ENCODE assay signal across 9 mouse cellular contexts in the genomic region with DNA sequence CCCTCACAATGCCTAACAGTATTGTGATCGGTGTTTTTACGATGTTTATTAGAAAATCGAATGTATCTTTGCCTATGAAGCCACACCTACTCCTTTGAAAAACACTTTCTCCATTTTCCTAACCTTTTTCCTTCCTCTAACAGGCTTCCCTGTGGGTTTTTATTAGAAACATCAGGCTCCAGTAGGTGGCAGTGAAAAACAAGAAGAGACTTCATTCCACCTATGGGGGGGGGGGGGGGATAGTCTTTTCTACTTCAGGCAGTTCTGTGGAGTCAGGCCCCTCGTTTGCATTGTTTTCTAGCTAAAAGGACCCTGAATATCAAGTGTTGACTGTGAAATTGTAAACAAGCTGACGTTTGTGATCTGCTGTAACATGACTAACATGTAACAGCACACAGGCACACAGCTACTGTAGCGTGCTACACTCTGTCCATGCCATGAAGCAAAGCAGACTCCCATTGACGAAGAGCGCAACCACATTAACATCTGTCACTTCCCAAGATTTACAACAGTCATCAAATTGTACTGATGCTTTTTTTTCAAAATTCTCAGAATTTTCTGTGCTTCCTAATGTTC. TPM values are rescaled to one million over a fixed set of nuclear protein-coding genes. Genes with fewer than 3 reads are reported as not detected.
DNase-seq lines count a peak whose midpoint lies in the region.
"Had no signal": no experiment of that assay in that cellular context is flagged by ENCODE, and none has a peak within 500 bp of the region (broad histone marks: within the 10 kb centered on the region; RNA-seq: fewer than 3 reads in every experiment).

No protein-coding gene starts in this region.

- intact Hi-C loops in left cerebral cortex, postnatal 36 days (cut with DNase I): loop anchor here (2.0 to 10.0 kb wide), 3 partner anchors 141 to 308 kb away; no protein-coding TSS in a partner anchor

- peak; percentile 20 for DNase-seq in adrenal gland, postnatal 14 days
- no peak for DNase-seq in adrenal gland, postnatal 25 days
- peak; percentile 21 for DNase-seq in lung, postnatal 10 days
- no peak for DNase-seq in lung, adult 18-20 months
- DNase-seq in kidney, postnatal 10 days: peak; percentile 12
- DNase-seq in yolk sac, embryonic 10.5 days (ENCODE audit: low spot score): peak; percentile 12
- DNase-seq in left cerebral cortex, postnatal 36 days (ENCODE audit: low spot score in 2 of 2): no peak
- no peak for DNase-seq in spleen, postnatal 14 days (ENCODE audit: low spot score in 2 of 2)
- DNase-seq: cerebellum, postnatal 36 days had no signal

RNA-seq across cellular contexts. Expression of gene Dnajc10, which starts 41.5 kb away (rescaled TPM):
- 43.0 and 48.3 TPM in 2 replicates for total RNA-seq in adrenal gland, postnatal 14 days (2021)
- 45.6 and 55.0 TPM in 2 replicates for total RNA-seq in adrenal gland, postnatal 25 days (2021)
- total RNA-seq in left cerebral cortex, postnatal 36 days (2021): 10 to 100 TPM; 63.1 to 70.8 TPM

Comparison
In these comparisons a context has a peak if more than half of its experiments do, and no peak if none do; other contexts are left out.
1. DNase-seq: peak in adrenal gland, postnatal 14 days (single experiment), lung, postnatal 10 days (single experiment), kidney, postnatal 10 days (single experiment) and yolk sac, embryonic 10.5 days (single experiment); none in adrenal gland, postnatal 25 days (single experiment), lung, adult 18-20 months (0 of 2), left cerebral cortex, postnatal 36 days (0 of 2) and spleen, postnatal 14 days (0 of 2).